In the genomic region with DNA sequence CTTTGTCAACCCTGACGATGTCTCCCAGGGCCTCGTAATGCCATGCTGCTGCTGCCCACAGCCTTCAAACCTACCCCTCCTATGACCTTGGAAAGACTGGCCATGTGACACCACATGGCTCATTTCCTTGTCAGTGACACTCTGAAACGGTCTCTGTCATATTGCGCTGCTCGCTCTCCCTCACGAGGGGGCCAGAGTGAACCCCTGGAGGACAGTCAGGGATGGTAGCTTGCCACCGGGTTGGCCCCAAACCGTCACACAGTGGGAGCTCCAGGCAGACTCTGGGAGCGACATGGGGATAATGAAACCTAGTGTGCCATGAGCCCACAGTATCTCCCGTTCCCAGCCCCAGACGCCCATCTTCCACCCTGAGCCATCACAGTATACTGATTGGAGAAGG, we compare ENCODE assay signal across 18 mouse cellular contexts.
"Had no signal": no experiment of that assay in that cellular context is flagged by ENCODE, and none has a peak within 500 bp of the region (broad histone marks: within the 10 kb centered on the region; RNA-seq: fewer than 3 reads in every experiment).

No protein-coding gene starts in this region.

- H3K4me3 ChIP-seq: lung, embryonic 15.5 days; megakaryocyte, embryonic 14.5 days; midbrain, embryonic 13.5 days; midbrain, embryonic 15.5 days; neural tube, embryonic 12.5 days; stomach, embryonic 15.5 days had no signal

- H3K9me3 ChIP-seq: lung, embryonic 15.5 days; megakaryocyte, embryonic 14.5 days; midbrain, embryonic 13.5 days; midbrain, embryonic 15.5 days; neural tube, embryonic 12.5 days; stomach, embryonic 15.5 days had no signal

- H3K36me3 ChIP-seq: lung, embryonic 15.5 days; midbrain, embryonic 13.5 days; midbrain, embryonic 15.5 days; neural tube, embryonic 12.5 days; stomach, embryonic 15.5 days had no signal

- DNase-seq: liver, postnatal 0 days; lung, adult 2 months; lung, postnatal 14 days; lung, postnatal 36 days; right cerebral cortex, postnatal 14 days; thymus, adult 2 months; thymus, postnatal 25 days; thymus, postnatal 4 days had no signal

- H3K27ac ChIP-seq: lung, embryonic 15.5 days; macrophage; midbrain, embryonic 13.5 days; midbrain, embryonic 15.5 days; neural tube, embryonic 12.5 days; stomach, embryonic 15.5 days; stomach, postnatal 0 days had no signal

- ATAC-seq: liver, postnatal 0 days; lung, postnatal 0 days; midbrain, embryonic 13.5 days; midbrain, embryonic 15.5 days had no signal

- H3K4me1 ChIP-seq: lung, embryonic 15.5 days; megakaryocyte, embryonic 14.5 days; stomach, embryonic 15.5 days had no signal

- H3K4me2 ChIP-seq: lung, embryonic 15.5 days; midbrain, embryonic 11.5 days; midbrain, embryonic 13.5 days; midbrain, embryonic 15.5 days; neural tube, embryonic 12.5 days; stomach, embryonic 15.5 days had no signal

- H3K9ac ChIP-seq: liver, postnatal 0 days; lung, embryonic 15.5 days; midbrain, embryonic 13.5 days; midbrain, embryonic 15.5 days; neural tube, embryonic 12.5 days; stomach, embryonic 15.5 days had no signal
